Mouse (Mus musculus): ENCODE data around the gene Rps6ka1.

- TF ChIP-seq CTCF (IDR thresholded peaks at IDR 0.05; ENCODE audit: low read depth): no peak
- TF ChIP-seq EP300 (IDR thresholded peaks at IDR 0.05; ENCODE audit: low read depth): no peak
These were observed 44.2 kb upstream of the Rps6ka1 start for GRCm38 (mm10) chr4:133931785-133932184.
